Mouse (Mus musculus): ENCODE data around the gene Dcbld2. TPM values are rescaled to one million over a fixed set of nuclear protein-coding genes. Genes with fewer than 3 reads are reported as not detected.
A peak's percentile ranks its signal among the peaks of the same experiment; 100 is the strongest.

Dcbld2 gene
- total and polyA plus RNA-seq, 2 experiments, result 1.1 to 1.9 TPM

- no peak overlapping the region for H3K9ac ChIP-seq (ENCODE audit: low read depth, low read length)
- no peaks in the 10 kb centered on the region for H3K36me3 ChIP-seq (ENCODE audit: control insufficient read depth, insufficient read depth, low read length)
- DNase-seq (ENCODE audit: extremely low read depth, low read depth, low spot score), result no peak
- no peak overlapping the region for H3K4me3 ChIP-seq (ENCODE audit: insufficient read depth, low read depth, low read length)
- TF ChIP-seq POLR2A (IDR thresholded peaks at IDR 0.05; ENCODE audit: extremely low read depth, insufficient read depth, low read length), result no peak
- no peak for TF ChIP-seq CTCF (IDR thresholded peaks at IDR 0.05; ENCODE audit: low read depth, low read length)
- H3K27me3 ChIP-seq (ENCODE audit: control insufficient read depth, insufficient read depth, low read length), result no peaks in the 10 kb centered on the region
- no peak overlapping the region for H3K27ac ChIP-seq (replicated peaks; ENCODE audit: insufficient read depth, low read depth, low read length)
- no peaks in the 10 kb centered on the region; the same call in 1 of the 2 replicates for H3K4me1 ChIP-seq (ENCODE audit: control insufficient read depth, insufficient read depth, low read length)
- WGBS, result 91% methylated on average over 4 of the region's 4 CpGs
- no peaks in the 10 kb centered on the region for H3K79me2 ChIP-seq (ENCODE audit: control insufficient read depth, insufficient read depth, low read length)
Observed at GRCm38 (mm10) chr16:58479898-58480448, 71.7 kb downstream of the Dcbld2 start.

GRCm38 (mm10) chr16:58481219-58481905 lies 73.1 kb downstream of the Dcbld2 start:
- H3K27ac ChIP-seq (replicated peaks; ENCODE audit: insufficient read depth, low read depth, low read length), result 0 out of 2 replicates have a peak overlapping the region, but pooled peaks have one; percentile 10
- H3K79me2 ChIP-seq (ENCODE audit: control insufficient read depth, insufficient read depth, low read length), result no peaks in the 10 kb centered on the region
- no peak overlapping the region for H3K4me3 ChIP-seq (ENCODE audit: insufficient read depth, low read depth, low read length)
- no peak for TF ChIP-seq POLR2A (IDR thresholded peaks at IDR 0.05; ENCODE audit: extremely low read depth, insufficient read depth, low read length)
- no peak for TF ChIP-seq CTCF (IDR thresholded peaks at IDR 0.05; ENCODE audit: low read depth, low read length)
- H3K36me3 ChIP-seq (ENCODE audit: control insufficient read depth, insufficient read depth, low read length), result no peaks in the 10 kb centered on the region
- H3K27me3 ChIP-seq (ENCODE audit: control insufficient read depth, insufficient read depth, low read length), result no peaks in the 10 kb centered on the region
- no peaks in the 10 kb centered on the region for H3K4me1 ChIP-seq (ENCODE audit: control insufficient read depth, insufficient read depth, low read length)
- 81% methylated on average over 9 of the region's 9 CpGs for WGBS
- H3K9ac ChIP-seq (ENCODE audit: low read depth, low read length), result no peak overlapping the region
- no peak for DNase-seq (ENCODE audit: extremely low read depth, low read depth, low spot score)

GRCm38 (mm10) chr16:58481906-58482270 lies 73.6 kb downstream of the Dcbld2 start:
- H3K9ac ChIP-seq (ENCODE audit: low read depth, low read length), result no peak overlapping the region
- no peak for DNase-seq (ENCODE audit: extremely low read depth, low read depth, low spot score)
- no peak overlapping the region for H3K4me3 ChIP-seq (ENCODE audit: insufficient read depth, low read depth, low read length)
- no peaks in the 10 kb centered on the region for H3K4me1 ChIP-seq (ENCODE audit: control insufficient read depth, insufficient read depth, low read length)
- no peaks in the 10 kb centered on the region for H3K27me3 ChIP-seq (ENCODE audit: control insufficient read depth, insufficient read depth, low read length)
- WGBS, result 67% methylated on average over 5 of the region's 5 CpGs
- no peaks in the 10 kb centered on the region for H3K36me3 ChIP-seq (ENCODE audit: control insufficient read depth, insufficient read depth, low read length)
- H3K27ac ChIP-seq (replicated peaks; ENCODE audit: insufficient read depth, low read depth, low read length), result 0 out of 2 replicates have a peak overlapping the region, but pooled peaks have one; percentile 10
- H3K79me2 ChIP-seq (ENCODE audit: control insufficient read depth, insufficient read depth, low read length), result no peaks in the 10 kb centered on the region
- no peak for TF ChIP-seq POLR2A (IDR thresholded peaks at IDR 0.05; ENCODE audit: extremely low read depth, insufficient read depth, low read length)
- no peak for TF ChIP-seq CTCF (IDR thresholded peaks at IDR 0.05; ENCODE audit: low read depth, low read length)

- H3K4me3 ChIP-seq (ENCODE audit: insufficient read depth, low read depth, low read length), result no peak overlapping the region
- no peaks in the 10 kb centered on the region for H3K27me3 ChIP-seq (ENCODE audit: control insufficient read depth, insufficient read depth, low read length)
- no peaks in the 10 kb centered on the region for H3K79me2 ChIP-seq (ENCODE audit: control insufficient read depth, insufficient read depth, low read length)
- no peak overlapping the region for H3K27ac ChIP-seq (replicated peaks; ENCODE audit: insufficient read depth, low read depth, low read length)
- WGBS, result 47% methylated on average over 3 of the region's 3 CpGs
- H3K36me3 ChIP-seq (ENCODE audit: control insufficient read depth, insufficient read depth, low read length), result no peaks in the 10 kb centered on the region
- H3K9ac ChIP-seq (ENCODE audit: low read depth, low read length), result no peak overlapping the region
- no peaks in the 10 kb centered on the region for H3K4me1 ChIP-seq (ENCODE audit: control insufficient read depth, insufficient read depth, low read length)
- TF ChIP-seq POLR2A (IDR thresholded peaks at IDR 0.05; ENCODE audit: extremely low read depth, insufficient read depth, low read length) (no peak), CTCF (IDR thresholded peaks at IDR 0.05; ENCODE audit: low read depth, low read length) (no peak)
- DNase-seq (ENCODE audit: extremely low read depth, low read depth, low spot score), result no peak
Observed at GRCm38 (mm10) chr16:58482296-58482695, 74.1 kb downstream of the Dcbld2 start.

DNA sequence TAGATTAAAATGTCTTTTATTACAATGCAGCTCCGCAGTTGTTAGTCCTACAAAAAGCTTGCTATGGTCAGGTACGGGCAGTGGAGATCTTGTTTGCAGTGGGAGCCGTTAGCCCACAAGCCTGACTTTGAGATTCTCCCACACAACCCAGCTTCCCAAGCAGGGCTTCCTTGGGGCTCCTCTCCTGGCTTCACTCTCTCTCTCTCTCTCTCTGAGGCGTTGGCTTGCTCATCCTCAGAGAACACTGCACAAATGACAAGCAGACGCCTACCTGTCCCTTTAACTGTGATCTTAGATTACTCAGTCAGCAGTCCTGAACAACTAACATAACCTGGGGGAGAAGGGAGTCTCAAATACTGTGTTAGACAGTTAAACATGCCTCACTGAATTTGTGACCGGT lies 79.6 kb downstream of the Dcbld2 start:
- H3K36me3 ChIP-seq (ENCODE audit: control insufficient read depth, insufficient read depth, low read length), result no peaks in the 10 kb centered on the region
- no peak for DNase-seq (ENCODE audit: extremely low read depth, low read depth, low spot score)
- no peaks in the 10 kb centered on the region for H3K79me2 ChIP-seq (ENCODE audit: control insufficient read depth, insufficient read depth, low read length)
- H3K27me3 ChIP-seq (ENCODE audit: control insufficient read depth, insufficient read depth, low read length), result no peaks in the 10 kb centered on the region
- H3K27ac ChIP-seq (replicated peaks; ENCODE audit: insufficient read depth, low read depth, low read length), result no peak overlapping the region
- 81% methylated on average over 6 of the region's 6 CpGs for WGBS
- H3K9ac ChIP-seq (ENCODE audit: low read depth, low read length), result no peak overlapping the region
- H3K4me1 ChIP-seq (ENCODE audit: control insufficient read depth, insufficient read depth, low read length), result no peaks in the 10 kb centered on the region
- no peak overlapping the region for H3K4me3 ChIP-seq (ENCODE audit: insufficient read depth, low read depth, low read length)
- no peak for TF ChIP-seq POLR2A (IDR thresholded peaks at IDR 0.05; ENCODE audit: extremely low read depth, insufficient read depth, low read length)
- TF ChIP-seq CTCF (IDR thresholded peaks at IDR 0.05; ENCODE audit: low read depth, low read length), result no peak

GRCm38 (mm10) chr16:58496791-58497190 lies 88.5 kb downstream of the Dcbld2 start:
- Histone ChIP-seq H3K4me1 (ENCODE audit: control insufficient read depth, insufficient read depth, low read length) (peaks cover 2% of the 10 kb centered on the region; the same call in 1 of the 2 replicates), H3K27ac (replicated peaks; ENCODE audit: insufficient read depth, low read depth, low read length) (peak overlapping the region; percentile 69; the same call in 1 of the 2 replicates), H3K79me2 (ENCODE audit: control insufficient read depth, insufficient read depth, low read length) (no peaks in the 10 kb centered on the region), H3K27me3 (ENCODE audit: control insufficient read depth, insufficient read depth, low read length) (no peaks in the 10 kb centered on the region), H3K4me3 (ENCODE audit: insufficient read depth, low read depth, low read length) (no peak overlapping the region), H3K36me3 (ENCODE audit: control insufficient read depth, insufficient read depth, low read length) (no peaks in the 10 kb centered on the region), H3K9ac (ENCODE audit: low read depth, low read length) (no peak overlapping the region)
- DNase-seq (ENCODE audit: extremely low read depth, low read depth, low spot score), result no peak
- TF ChIP-seq CTCF (IDR thresholded peaks at IDR 0.05; ENCODE audit: low read depth, low read length) (no peak), POLR2A (IDR thresholded peaks at IDR 0.05; ENCODE audit: extremely low read depth, insufficient read depth, low read length) (no peak)

All from liver, adult 2 months (tissue).